Mouse (Mus musculus): ENCODE measurements around the gene Pkd1l1. TPM values are rescaled to one million over a fixed set of nuclear protein-coding genes. Genes with fewer than 3 reads are reported as not detected.

Gene Pkd1l1
- polyA plus RNA-seq, 1 experiment from 2014 or later, result 0.08 TPM

GRCm38 (mm10) chr11:8847627-8848026 lies 125.4 kb downstream of the Pkd1l1 start:
- H3K36me3 ChIP-seq, result no peaks in the 10 kb centered on the region
- no peak for ATAC-seq
- no peaks in the 10 kb centered on the region for H3K27me3 ChIP-seq
- H3K4me3 ChIP-seq (replicated peaks), result no peak overlapping the region
- no peak overlapping the region for H3K4me2 ChIP-seq (replicated peaks)
- no peaks in the 10 kb centered on the region for H3K4me1 ChIP-seq (replicated peaks)
- WGBS, result 86% methylated on average over 2 of the region's 2 CpGs
- no peak overlapping the region for H3K9ac ChIP-seq (replicated peaks)
- H3K27ac ChIP-seq, result no peak overlapping the region
- no peaks in the 10 kb centered on the region for H3K9me3 ChIP-seq

- 93% methylated on average over 6 of the region's 6 CpGs for WGBS
- no peaks in the 10 kb centered on the region for H3K27me3 ChIP-seq
- H3K4me2 ChIP-seq (replicated peaks), result no peak overlapping the region
- no peak for ATAC-seq
- H3K9me3 ChIP-seq, result no peaks in the 10 kb centered on the region
- no peaks in the 10 kb centered on the region for H3K36me3 ChIP-seq
- H3K27ac ChIP-seq, result no peak overlapping the region
- H3K4me3 ChIP-seq (replicated peaks), result no peak overlapping the region
- no peaks in the 10 kb centered on the region for H3K4me1 ChIP-seq (replicated peaks)
- no peak overlapping the region for H3K9ac ChIP-seq (replicated peaks)
These were observed 136.9 kb downstream of the Pkd1l1 start for GRCm38 (mm10) chr11:8836176-8836575.

GRCm38 (mm10) chr11:8834121-8834520 lies 138.9 kb downstream of the Pkd1l1 start:
- ATAC-seq, result no peak
- Histone ChIP-seq H3K27ac (no peak overlapping the region), H3K9me3 (no peaks in the 10 kb centered on the region), H3K4me2 (replicated peaks) (no peak overlapping the region), H3K36me3 (no peaks in the 10 kb centered on the region), H3K27me3 (no peaks in the 10 kb centered on the region), H3K9ac (replicated peaks) (no peak overlapping the region), H3K4me1 (replicated peaks) (no peaks in the 10 kb centered on the region), H3K4me3 (replicated peaks) (no peak overlapping the region)
- 85% methylated on average over 4 of the region's 4 CpGs for WGBS

- ATAC-seq, result no peak
- 85% methylated on average over 4 of the region's 4 CpGs for WGBS
These were observed 142.5 kb downstream of the Pkd1l1 start for GRCm38 (mm10) chr11:8830551-8830950.

GRCm38 (mm10) chr11:8829561-8829960 lies 143.5 kb downstream of the Pkd1l1 start:
- Histone ChIP-seq H3K9ac (replicated peaks) (no peak overlapping the region), H3K27ac (no peak overlapping the region), H3K9me3 (no peaks in the 10 kb centered on the region), H3K4me1 (replicated peaks) (no peaks in the 10 kb centered on the region), H3K4me3 (replicated peaks) (no peak overlapping the region), H3K36me3 (no peaks in the 10 kb centered on the region), H3K4me2 (replicated peaks) (no peak overlapping the region), H3K27me3 (no peaks in the 10 kb centered on the region)
- 88% methylated on average over 3 of the region's 3 CpGs for WGBS
- ATAC-seq, result no peak

More at GRCm38 (mm10) chr11:8830551-8830950, 142.5 kb downstream of the Pkd1l1 start:
- no peak overlapping the region for H3K4me3 ChIP-seq (replicated peaks)
- no peak overlapping the region for H3K4me2 ChIP-seq (replicated peaks)
- H3K36me3 ChIP-seq, result no peaks in the 10 kb centered on the region
- H3K9me3 ChIP-seq, result no peaks in the 10 kb centered on the region
- H3K27ac ChIP-seq, result no peak overlapping the region
- H3K27me3 ChIP-seq, result no peaks in the 10 kb centered on the region
- H3K4me1 ChIP-seq (replicated peaks), result no peaks in the 10 kb centered on the region
- no peak overlapping the region for H3K9ac ChIP-seq (replicated peaks)

- no peak overlapping the region for H3K4me3 ChIP-seq (replicated peaks)
- WGBS, result 91% methylated on average over 9 of the region's 9 CpGs
- no peak for ATAC-seq
These were observed 144.1 kb downstream of the Pkd1l1 start for GRCm38 (mm10) chr11:8828836-8829526.

GRCm38 (mm10) chr11:8826609-8827008 lies 146.5 kb downstream of the Pkd1l1 start:
- Histone ChIP-seq H3K36me3 (no peaks in the 10 kb centered on the region), H3K4me1 (replicated peaks) (no peaks in the 10 kb centered on the region), H3K27me3 (no peaks in the 10 kb centered on the region), H3K4me2 (replicated peaks) (no peak overlapping the region), H3K27ac (no peak overlapping the region), H3K9me3 (no peaks in the 10 kb centered on the region), H3K9ac (replicated peaks) (no peak overlapping the region), H3K4me3 (replicated peaks) (no peak overlapping the region)
- WGBS, result 87% methylated on average over 5 of the region's 5 CpGs
- ATAC-seq, result no peak

More at GRCm38 (mm10) chr11:8828836-8829526, 144.1 kb downstream of the Pkd1l1 start:
- Histone ChIP-seq H3K4me1 (replicated peaks) (no peaks in the 10 kb centered on the region), H3K9ac (replicated peaks) (no peak overlapping the region), H3K36me3 (no peaks in the 10 kb centered on the region), H3K27ac (no peak overlapping the region), H3K27me3 (no peaks in the 10 kb centered on the region), H3K9me3 (no peaks in the 10 kb centered on the region), H3K4me2 (replicated peaks) (no peak overlapping the region)

- Histone ChIP-seq H3K4me2 (replicated peaks) (no peak overlapping the region), H3K27me3 (no peaks in the 10 kb centered on the region)
- WGBS, result 83% methylated on average over 3 of the region's 3 CpGs
These were observed 147.0 kb downstream of the Pkd1l1 start for GRCm38 (mm10) chr11:8826046-8826445.

GRCm38 (mm10) chr11:8825413-8825812 lies 147.7 kb downstream of the Pkd1l1 start:
- H3K4me3 ChIP-seq (replicated peaks), result no peak overlapping the region
- 92% methylated on average over 3 of the region's 3 CpGs for WGBS
- no peaks in the 10 kb centered on the region for H3K36me3 ChIP-seq
- no peaks in the 10 kb centered on the region for H3K27me3 ChIP-seq
- no peaks in the 10 kb centered on the region for H3K4me1 ChIP-seq (replicated peaks)
- H3K4me2 ChIP-seq (replicated peaks), result no peak overlapping the region
- no peaks in the 10 kb centered on the region for H3K9me3 ChIP-seq
- H3K27ac ChIP-seq, result no peak overlapping the region
- no peak for ATAC-seq
- H3K9ac ChIP-seq (replicated peaks), result no peak overlapping the region

More at GRCm38 (mm10) chr11:8826046-8826445, 147.0 kb downstream of the Pkd1l1 start:
- no peaks in the 10 kb centered on the region for H3K4me1 ChIP-seq (replicated peaks)
- no peak for ATAC-seq
- H3K36me3 ChIP-seq, result no peaks in the 10 kb centered on the region
- no peak overlapping the region for H3K27ac ChIP-seq
- no peaks in the 10 kb centered on the region for H3K9me3 ChIP-seq
- no peak overlapping the region for H3K9ac ChIP-seq (replicated peaks)
- H3K4me3 ChIP-seq (replicated peaks), result no peak overlapping the region

GRCm38 (mm10) chr11:8821403-8821802 lies 151.7 kb downstream of the Pkd1l1 start:
- Histone ChIP-seq H3K9me3 (no peaks in the 10 kb centered on the region), H3K4me1 (replicated peaks) (no peaks in the 10 kb centered on the region), H3K4me2 (replicated peaks) (no peak overlapping the region), H3K4me3 (replicated peaks) (no peak overlapping the region), H3K27ac (no peak overlapping the region), H3K9ac (replicated peaks) (no peak overlapping the region), H3K36me3 (no peaks in the 10 kb centered on the region), H3K27me3 (no peaks in the 10 kb centered on the region)
- 86% methylated on average over 4 of the region's 4 CpGs for WGBS
- ATAC-seq, result no peak

GRCm38 (mm10) chr11:8817376-8817775 lies 155.7 kb downstream of the Pkd1l1 start:
- no peaks in the 10 kb centered on the region for H3K36me3 ChIP-seq
- H3K9ac ChIP-seq (replicated peaks), result no peak overlapping the region
- no peaks in the 10 kb centered on the region for H3K4me1 ChIP-seq (replicated peaks)
- ATAC-seq, result no peak
- H3K4me2 ChIP-seq (replicated peaks), result no peak overlapping the region
- no peaks in the 10 kb centered on the region for H3K27me3 ChIP-seq
- no peak overlapping the region for H3K27ac ChIP-seq
- no peaks in the 10 kb centered on the region for H3K9me3 ChIP-seq
- 74% methylated on average over 3 of the region's 3 CpGs for WGBS
- no peak overlapping the region for H3K4me3 ChIP-seq (replicated peaks)

GRCm38 (mm10) chr11:8814097-8814790 lies 158.8 kb downstream of the Pkd1l1 start:
- Histone ChIP-seq H3K4me2 (replicated peaks) (no peak overlapping the region), H3K9me3 (no peaks in the 10 kb centered on the region), H3K36me3 (no peaks in the 10 kb centered on the region), H3K4me1 (replicated peaks) (peaks cover 4% of the 10 kb centered on the region; the same call in 1 of the 2 replicates), H3K4me3 (replicated peaks) (no peak overlapping the region), H3K9ac (replicated peaks) (no peak overlapping the region), H3K27me3 (no peaks in the 10 kb centered on the region), H3K27ac (no peak overlapping the region)
- ATAC-seq, result no peak
- WGBS, result 70% methylated on average over 4 of the region's 4 CpGs
